Mouse (Mus musculus) Muller cell, postnatal 12 days (primary cell): Measurements from ENCODE around the gene Mnd1.

Source experiments
- DNase-seq: peaks from one replicate; pipeline ENCODE4 v3.0.0-alpha.2; 2015; ENCODE audit errors: inconsistent ontology term

The Mnd1 gene

GRCm38 (mm10) chr3:84157559-84158350 lies 2.2 kb upstream of the Mnd1 start:
- DNase-seq: no peak

GRCm38 (mm10) chr3:84157011-84157410 lies 1.4 kb upstream of the Mnd1 start:
- DNase-seq: no peak

GRCm38 (mm10) chr3:84156105-84156504 lies 519 bp upstream of the Mnd1 start:
- DNase-seq: no peak

DNA sequence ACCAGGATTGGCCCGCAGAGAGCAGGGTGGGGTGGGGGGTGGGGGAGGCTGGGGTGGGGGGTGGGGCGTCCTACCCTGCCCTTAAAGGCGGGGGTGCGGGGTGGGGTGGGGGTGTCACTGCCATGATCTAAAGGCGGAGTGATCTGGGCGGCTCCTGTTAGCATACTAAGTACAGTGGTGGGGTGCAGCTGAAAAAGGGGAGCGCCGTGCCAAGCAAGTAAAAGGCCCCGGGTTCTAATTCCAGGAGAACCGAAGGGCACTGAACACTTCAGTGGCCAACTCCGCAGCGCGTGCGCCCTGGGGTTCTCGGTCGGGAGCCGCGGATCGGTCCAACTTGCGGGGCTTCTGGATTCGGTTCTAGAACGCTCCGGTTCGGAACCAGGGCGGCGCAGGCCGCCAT lies 440 bp downstream of the Mnd1 start:
- DNase-seq: no peak

DNA sequence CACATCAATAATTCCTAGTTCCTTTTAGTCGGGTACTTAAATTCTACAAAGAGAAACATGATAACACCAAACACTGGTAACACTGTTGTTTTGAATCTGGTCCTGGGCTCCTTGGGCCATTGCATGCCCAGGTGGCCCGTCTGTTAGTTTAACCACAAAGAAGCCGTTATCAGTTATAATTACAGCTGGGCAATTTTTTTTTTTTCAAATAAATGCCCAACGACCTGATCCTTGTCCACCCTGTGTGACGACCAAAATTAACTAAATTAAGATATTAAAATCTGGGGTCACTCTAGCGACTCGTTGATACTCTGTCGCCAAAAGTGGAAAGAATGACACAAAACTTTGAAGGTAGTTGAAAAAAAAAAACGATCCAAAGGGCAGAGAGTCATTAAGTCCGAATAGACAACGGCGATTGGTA lies 855 bp downstream of the Mnd1 start:
- DNase-seq: no peak

- no peak for DNase-seq
Observed at GRCm38 (mm10) chr3:84149831-84150230, 5.8 kb downstream of the Mnd1 start.

DNA sequence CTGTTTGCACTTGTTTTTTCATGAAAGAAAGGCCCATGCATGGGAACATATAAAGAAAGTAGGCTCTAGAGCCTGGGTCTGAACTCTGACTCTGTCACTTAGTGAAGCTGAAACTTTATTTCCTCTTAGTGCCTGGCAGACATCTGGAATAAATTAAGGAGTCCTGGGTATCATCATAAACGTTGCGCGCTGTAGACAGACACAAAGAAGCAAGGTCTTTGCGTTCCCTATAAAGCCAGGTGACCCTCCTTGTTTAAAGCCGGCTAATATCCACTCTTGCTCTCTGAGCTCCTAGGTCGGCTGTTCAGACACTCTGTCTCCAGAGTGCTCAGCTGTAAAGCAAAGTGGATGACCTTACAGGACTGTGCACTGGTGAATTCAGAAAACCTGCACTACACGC lies 14.6 kb downstream of the Mnd1 start:
- DNase-seq: no peak

GRCm38 (mm10) chr3:84136509-84136908 lies 19.1 kb downstream of the Mnd1 start:
- DNase-seq: no peak

GRCm38 (mm10) chr3:84135933-84136332 lies 19.7 kb downstream of the Mnd1 start:
- DNase-seq: no peak

DNA sequence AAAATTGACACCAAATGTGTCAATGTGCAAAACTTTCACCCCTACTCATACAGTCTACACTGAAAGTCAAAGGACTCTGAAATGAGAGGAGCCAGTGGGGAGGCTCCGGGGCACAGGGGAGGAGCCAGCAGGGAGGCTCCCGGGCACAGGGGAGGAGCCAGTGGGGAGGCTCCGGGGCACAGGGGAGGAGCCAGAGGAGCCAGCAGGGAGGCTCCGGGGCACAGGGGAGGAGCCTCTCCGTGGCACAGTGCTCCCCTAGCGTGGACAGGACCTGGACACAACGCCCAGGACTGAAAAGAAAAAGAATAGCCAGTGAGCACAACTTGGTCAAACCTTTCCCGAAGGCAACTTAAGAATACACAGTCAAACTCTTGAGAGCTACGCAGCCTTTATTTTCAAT lies 20.2 kb downstream of the Mnd1 start:
- DNase-seq: no peak

GRCm38 (mm10) chr3:84131369-84131768 lies 24.2 kb downstream of the Mnd1 start:
- DNase-seq: no peak

DNA sequence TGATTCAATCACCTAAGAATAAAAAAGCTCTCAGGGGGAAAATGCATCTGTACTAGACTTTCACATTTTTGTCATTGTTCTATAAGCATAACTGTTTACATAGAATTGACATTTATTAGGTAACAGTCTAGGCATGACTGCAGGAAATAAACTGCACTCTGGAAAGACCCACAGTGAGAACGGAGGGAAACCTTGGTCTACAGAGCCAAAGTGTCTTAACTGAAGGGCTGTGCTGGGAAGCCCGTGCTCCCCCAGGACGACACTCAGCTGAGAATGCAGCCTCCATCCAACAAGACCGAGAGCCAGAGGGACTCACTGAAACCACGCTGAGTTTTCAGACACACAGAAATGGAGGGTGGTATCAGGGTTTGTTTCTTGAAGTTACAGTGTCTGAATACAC lies 24.8 kb downstream of the Mnd1 start:
- no peak for DNase-seq

- peak; percentile 42 for DNase-seq
Observed at GRCm38 (mm10) chr3:84128871-84129870, 26.4 kb downstream of the Mnd1 start.

DNA sequence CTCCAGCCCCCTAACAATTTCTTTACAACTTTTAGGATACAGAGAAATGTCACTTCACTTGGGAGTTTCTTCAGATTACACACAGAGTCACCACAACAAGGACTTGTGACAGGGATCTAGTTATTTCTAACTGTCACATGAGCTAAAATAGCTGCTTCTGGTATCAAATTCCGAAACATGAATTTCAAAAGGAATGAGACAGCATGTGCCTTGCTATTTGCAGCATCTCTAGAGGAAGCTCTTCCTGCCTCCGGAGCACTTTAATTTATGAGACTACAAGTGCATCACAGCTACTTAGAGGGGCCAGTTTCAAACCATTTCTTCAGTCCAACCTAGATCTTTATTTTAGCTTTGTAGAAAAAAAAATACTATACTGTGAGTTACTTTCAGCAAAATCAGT lies 28.2 kb downstream of the Mnd1 start:
- no peak for DNase-seq

- DNase-seq: no peak
Observed at GRCm38 (mm10) chr3:84126721-84127120, 28.9 kb downstream of the Mnd1 start.

- DNase-seq: no peak
Observed at GRCm38 (mm10) chr3:84125704-84126289, 29.8 kb downstream of the Mnd1 start.

DNA sequence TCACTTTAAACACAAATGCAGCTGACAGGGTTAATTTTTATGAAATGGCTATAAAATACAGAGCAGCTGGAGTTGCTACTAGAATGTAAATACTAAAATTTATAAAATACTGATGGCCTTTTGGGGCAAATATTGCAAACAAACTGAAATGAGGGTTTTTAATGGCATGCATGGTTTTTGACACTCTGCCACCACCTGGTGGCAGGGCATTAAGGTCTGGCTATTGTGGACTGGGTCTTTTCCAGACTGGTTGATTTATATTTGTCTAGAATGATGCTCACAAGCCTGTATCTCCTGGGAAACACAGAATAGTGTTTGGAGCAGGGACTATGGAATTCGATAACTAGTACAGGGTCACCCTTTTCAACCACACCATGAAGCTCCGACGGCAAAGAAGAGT lies 32.1 kb downstream of the Mnd1 start:
- DNase-seq: no peak

GRCm38 (mm10) chr3:84118718-84119117 lies 36.9 kb downstream of the Mnd1 start:
- no peak for DNase-seq

GRCm38 (mm10) chr3:84118178-84118577 lies 37.4 kb downstream of the Mnd1 start:
- DNase-seq: no peak

- DNase-seq: peak; percentile 13
Observed at GRCm38 (mm10) chr3:84108614-84109013, 47.0 kb downstream of the Mnd1 start.

DNA sequence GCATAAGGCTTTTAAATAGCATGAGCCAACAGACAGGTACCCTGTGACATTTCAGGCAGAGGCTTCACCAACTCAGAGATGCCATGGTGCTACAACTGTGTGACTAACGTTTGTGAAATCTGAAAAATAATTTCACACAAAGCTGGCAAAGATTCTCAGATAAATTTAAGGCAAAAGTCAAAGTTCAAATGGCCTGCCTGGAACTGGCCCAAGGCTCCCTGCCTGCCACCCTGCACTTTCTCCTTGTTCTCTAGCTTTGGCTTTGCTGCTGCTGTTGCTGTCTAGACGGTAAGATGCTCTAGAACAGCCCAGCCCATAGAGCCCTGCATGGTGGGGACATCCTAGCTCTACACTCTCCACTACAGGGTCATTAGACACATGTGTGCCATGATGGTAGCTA lies 49.5 kb downstream of the Mnd1 start:
- no peak for DNase-seq

- DNase-seq: no peak
Observed at GRCm38 (mm10) chr3:84103536-84103935, 52.0 kb downstream of the Mnd1 start.
